Mouse (Mus musculus): ENCODE data around the gene Ctnna3.

Gene Ctnna3

DNA sequence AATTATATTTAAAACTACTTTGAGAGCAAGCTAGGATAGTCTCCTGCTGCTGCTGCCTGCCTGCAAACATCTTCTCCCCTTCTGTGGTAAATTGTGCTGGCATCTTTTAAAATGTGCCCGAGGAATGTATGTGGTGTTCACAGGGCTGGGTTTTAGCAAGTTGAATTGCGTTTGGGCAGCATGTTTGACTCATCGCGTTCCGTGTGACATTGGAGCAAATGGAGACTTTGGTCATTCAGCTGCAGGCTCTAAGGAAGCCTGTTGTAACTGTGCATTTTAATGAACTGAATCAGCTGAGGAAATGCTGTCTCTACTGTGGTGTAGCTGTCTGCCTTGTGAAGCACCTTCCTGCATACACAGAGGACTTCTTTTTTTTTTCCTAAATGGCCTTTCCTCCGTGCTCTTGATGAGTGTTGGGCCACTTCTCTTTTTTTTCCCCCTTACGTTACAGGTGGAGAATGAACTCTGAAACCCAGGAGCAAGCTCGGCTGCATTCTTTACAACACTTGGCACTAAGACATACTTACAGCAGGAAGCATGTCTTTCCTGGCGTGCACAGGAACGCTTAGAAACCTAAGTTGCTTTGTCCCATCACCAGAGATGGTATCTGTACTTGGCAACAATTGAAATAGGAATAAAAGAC, 646.6 kb downstream of the Ctnna3 start:
- DNase-seq (ENCODE audit: low read depth), result no peak

DNA sequence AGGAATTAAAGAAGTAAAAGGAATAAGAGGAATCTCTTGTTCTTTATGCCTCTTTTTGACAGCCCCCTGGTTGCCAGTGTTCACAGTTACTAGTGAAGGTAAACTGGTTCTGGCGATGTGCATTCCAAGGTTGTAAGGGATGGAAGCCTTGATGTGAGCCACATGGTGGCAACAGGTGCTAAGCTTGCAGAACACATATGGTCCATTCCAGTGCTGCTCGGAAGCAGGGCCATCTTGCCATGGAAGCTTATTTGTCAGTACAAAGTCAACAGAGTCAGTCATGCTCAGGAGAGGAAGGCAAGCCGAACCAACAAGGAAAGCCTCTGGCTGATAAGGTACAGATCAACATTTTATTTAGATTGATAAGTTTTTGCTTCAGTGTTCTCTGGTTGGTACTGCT, 652.4 kb downstream of the Ctnna3 start:
- no peak for DNase-seq (ENCODE audit: low read depth)

DNA sequence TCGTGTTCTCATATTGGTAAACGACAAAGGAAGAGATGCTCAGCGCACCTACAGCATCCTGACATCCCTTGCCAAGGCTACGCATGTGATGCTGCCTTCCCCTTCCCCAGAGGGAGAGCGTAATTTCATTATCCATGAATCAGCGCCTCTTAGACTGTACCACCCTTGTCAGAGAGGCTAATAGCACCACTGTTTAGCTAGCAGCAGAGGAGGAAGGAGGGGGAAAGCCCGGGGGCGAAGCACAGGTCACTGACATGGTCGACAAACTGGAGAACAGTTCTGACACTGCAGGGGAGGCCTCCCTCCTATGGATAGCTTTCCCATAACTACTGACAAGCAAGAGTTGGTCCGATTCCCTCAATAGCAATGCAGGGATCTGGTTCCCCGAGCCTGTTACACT, 653.9 kb downstream of the Ctnna3 start:
- DNase-seq (ENCODE audit: low read depth), result no peak

DNA sequence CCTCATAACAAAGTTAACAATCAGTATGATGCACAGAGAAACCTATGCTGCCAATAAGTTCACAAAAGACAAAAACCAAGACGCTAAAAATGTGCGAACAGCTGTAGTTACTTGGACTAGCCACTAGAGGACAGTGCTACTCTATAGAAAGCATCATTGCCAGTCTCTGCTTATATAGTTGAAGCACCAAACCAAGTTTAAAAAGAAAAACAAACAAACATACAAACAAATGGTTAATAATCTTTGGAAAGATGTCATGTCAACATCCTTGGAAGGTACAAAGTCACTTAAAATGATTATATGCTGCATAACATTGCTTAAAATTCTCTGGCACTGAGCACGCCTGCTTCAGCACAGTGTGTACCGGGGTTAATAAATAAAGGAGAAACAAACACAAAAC, 654.6 kb downstream of the Ctnna3 start:
- no peak for DNase-seq (ENCODE audit: low read depth)

DNA sequence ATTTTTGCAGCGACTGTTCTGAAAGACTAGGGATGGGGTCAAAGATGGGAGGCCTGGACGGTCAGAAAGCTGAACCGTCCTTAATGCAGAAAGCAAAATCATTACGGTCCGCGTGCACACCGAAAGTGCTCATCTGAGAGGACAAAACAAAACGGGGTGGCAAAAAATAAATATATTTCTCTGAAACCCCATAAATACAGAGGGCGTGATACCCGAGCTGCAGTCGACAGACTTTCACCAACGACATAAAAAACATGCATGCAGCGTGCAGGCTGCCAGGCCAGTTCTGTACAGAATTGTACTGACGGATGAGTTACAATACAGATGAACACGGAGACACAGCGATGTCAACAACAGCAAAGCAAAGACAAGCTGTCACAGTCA, 656.3 kb downstream of the Ctnna3 start:
- no peak for DNase-seq (ENCODE audit: low read depth)

DNA sequence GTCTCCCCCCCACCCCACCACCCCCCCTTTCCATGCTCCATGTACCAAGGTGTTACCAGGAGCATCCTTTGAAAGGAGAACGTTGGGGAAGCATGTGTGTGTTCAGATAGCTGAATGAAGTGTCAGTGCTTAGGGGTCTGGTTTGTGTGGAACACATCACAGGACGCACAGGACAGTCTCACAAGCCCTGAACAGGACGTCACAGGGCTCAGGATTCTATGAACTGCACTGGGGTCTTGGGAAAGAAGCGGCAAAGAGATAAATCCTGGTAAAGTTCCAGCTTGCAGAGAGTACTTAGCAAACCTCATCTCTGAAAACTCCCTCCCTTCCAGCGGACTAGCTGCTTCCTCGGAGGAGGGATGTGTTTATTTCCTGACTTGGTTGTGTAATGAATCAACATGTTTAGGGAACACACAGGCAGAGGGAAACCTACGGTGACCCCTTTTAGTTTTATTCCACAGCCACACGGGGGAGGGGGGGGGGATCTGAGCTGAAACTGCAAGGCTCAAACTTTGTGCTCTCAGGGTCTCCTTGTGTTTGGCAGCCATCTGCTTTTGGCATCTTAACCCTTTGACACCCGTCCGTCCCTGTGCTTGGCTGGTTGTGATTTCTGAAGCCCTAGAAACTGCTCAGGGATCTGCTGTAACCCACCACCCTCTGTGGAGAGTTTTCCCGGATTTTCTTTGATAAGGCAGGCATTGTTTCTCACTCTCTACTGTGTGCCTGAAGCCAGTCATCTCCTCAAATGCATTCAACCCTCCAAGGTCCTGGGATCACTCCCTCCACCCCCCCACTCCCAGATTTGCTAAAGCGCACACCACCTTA, 656.9 kb downstream of the Ctnna3 start:
- no peak for DNase-seq (ENCODE audit: low read depth)

DNA sequence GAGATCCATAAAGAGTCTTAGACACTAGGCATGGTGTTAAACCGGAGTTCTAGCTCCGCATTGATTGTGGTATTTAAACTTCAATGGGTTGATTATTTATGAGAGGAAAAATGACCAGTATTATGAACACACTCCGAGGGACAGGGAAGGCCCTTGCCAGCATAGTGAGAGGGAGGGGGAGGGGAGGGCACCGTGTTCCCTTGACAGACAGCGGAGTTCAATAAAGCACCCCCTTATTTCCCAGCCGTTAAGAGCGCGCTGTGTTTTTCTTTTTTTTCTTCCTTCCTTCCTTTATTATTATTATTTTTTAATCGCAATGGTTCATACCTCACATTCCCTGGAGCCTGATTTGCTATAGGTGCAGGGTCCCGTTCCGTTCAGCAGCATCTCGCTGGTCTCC, 657.6 kb downstream of the Ctnna3 start:
- no peak for DNase-seq (ENCODE audit: low read depth)

DNA sequence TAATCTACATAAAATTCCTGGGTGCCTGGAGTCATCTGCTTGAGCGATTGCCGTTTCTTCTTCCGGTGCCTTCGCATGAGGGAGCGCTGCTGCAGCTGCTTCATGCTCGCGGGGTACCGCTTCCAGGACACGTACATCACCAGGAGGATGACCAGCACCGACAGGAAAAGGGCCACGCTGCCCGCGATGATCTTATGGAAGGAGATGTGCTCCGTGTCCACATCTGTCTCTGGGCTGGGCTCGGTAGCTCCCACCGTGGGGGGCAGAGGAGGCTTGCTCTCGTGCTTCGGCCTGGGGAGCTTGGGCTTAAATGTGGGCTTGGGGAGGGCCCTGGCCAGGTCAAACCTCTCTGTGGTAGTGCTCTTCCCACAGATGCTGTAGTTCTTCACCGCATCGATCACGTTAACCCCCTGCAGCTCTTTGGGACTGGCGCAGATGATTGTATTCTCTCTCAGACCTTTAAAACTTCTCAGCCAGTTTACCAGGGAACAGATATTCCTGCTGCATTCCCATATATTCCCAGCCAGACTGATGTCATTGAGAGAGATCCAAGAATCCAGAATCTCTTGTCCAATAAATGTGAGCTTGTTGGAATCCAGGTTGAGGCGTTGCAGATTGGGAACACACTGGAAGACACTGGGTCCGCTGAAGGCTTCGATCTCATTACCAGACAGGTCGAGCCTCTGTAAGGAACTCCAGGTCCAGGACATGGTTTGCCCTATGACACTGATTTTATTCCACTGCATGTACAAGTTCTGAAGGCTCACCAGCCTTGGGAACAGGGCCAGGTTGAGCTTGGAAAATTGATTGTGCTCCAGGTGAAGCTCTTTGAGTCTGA, 658.3 kb downstream of the Ctnna3 start:
- DNase-seq (ENCODE audit: low read depth), result no peak

DNA sequence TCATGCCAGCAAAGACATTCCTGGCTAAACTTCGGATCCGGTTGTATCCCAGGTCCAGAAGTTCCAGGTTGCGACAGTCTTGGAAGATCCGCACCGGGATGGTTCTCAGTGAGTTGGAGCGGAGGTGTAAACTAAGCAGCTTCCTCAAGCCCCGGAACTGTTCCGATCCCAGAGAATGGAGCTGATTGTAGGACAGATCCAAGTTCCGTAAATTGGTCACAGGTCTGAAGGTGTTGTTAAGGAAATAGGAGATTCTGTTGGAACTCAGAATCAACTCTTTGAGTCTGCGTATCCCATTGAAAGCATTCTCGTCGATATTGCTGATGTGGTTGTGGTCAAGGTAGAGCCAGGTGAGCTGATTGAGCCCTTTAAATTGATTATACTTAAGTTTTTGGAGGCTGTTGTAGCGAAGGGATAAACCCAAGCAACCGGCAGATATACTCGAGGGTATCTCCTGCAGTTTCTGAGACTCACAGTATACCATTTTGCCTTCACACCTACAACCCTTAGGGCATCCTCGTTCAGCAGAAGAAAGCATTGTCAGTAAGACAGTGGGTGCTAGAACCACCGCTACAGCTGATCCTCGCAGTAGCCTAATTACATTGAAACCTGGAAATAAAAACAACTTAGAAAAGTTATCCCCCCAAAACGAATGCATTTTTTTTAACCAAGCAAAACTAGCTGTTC, 659.0 kb downstream of the Ctnna3 start:
- DNase-seq (ENCODE audit: low read depth), result no peak

DNA sequence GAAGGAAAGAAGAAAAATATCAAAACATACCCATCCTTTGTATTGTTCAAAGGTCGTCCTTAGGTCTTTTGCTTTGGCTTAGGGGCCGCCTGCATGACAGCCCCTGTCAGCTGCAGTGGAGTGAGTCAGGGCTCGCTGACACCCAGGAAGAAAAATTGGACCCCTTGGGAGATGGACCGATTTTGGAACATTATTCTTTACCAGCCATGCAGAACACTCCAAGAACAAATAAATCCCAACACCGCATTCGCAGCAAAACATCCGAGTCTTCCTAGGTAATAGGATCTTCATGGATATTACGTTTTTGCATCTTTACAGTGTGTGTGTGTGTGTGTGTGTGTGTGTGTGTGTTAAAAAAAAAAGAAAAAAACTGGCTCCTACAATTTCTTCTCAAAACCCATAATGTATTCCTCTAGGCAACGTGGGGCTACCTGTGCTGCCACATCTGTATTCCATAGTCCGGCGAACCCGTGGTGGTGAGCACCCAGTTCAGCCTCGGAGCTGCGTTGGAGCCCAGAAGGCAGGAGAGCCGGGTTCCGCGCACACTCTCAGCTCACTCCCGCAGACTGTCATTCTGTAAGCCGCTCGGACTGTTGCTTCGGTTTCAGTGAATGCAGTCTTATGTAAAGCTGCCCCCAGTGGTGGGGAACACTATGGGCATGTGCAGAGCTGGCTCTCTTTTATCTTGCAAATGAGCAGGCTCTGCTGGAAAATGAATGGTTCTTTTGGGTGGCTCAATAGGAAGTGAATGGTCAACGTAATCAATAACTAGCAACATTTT, 660.0 kb downstream of the Ctnna3 start, which contains the start of gene Lrrtm3:
Lrrtm3 (minus strand) TSS at position 598 of the 781 bp plus-strand sequence.
- no peak for DNase-seq (ENCODE audit: low read depth)

DNA sequence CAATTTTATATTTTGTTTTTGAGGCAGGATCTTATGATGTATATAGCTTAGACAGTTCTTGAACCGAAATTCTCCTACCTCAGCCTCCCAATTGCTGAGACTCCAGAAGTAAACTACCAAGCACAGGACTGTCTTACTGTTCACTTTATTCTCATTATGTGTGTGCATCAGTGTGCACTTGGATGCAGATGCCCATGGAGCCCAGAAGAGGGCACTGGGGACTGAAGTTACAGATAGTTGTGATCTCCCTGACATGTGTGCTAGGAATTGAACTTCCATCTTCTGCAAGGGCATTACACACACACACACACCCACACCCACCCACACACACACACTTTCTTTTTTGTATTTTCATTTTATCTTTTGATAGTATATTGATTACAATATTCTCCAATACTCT, 666.6 kb downstream of the Ctnna3 start:
- DNase-seq (ENCODE audit: low read depth), result no peak

DNA sequence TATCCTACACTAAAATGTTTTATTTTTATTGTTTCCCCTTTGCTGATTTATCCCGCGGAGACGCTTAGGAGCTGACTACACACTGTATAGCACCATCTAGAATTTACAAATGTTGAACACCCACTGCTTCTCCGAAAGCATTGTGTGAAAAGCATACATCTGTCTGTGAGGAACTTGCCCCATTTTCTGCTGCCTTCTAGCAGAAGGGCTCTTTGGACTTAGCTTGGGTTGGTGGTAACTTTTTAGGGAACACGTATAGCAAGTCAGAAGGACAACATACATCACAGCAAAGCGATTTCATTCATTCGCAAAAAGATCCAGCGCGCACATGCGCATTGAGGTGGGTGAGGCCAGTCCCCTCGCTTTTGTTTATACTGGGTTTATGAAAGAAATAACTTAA, 685.3 kb downstream of the Ctnna3 start:
- DNase-seq (ENCODE audit: low read depth), result no peak

DNA sequence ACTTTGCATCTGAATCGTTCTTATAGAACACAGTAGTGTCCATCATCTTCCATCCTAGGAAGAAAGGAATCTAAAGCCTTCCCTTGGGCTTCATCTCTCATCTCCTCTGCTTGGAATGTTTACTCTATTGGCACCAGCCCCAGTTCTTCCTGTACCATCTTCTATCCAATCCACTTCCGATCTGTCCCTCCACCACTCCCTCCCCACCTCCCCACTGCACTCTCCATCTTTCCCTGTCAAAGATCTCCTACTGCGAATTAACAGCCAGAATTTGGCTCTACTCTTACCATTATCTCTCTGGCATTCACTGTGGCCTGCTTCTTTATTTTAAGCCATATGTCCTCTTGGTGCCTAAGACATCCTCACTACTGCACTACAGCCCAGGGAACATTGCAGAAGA, 688.9 kb downstream of the Ctnna3 start:
- DNase-seq (ENCODE audit: low read depth), result no peak

DNA sequence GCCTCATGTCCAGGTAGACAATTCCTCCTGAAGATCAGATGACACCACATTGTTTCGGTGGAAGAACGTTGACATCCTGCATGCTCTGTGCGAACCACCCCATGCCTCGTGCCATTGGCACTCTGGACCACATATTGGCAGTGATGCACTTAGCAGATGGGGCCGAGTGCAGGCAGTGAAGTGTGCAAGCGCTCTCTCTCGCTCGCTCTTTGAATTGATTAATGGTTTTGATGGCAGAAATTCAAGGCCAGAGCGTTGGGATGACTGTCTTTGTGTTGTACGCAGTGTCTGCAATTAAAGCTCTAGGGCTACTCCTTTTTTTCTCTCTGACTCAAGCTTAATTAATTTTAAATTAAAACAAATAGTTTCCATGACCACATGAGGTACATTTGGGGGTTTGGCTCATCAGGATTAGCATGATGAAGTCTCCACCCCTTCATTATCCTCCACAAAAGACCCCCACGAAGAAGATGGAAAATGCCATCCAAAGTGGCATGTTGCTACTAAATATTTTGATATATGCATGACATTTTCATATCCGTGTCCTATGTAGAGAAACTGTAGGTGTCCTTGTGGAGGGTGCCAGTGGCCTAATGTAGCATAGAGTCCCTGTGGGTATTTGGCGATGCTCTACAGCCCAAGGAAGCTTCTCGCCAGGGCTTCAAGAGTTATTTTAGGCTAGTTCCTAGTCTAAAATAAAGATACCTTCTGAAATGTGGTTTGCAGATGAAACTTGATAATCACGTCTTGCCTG, 700.7 kb downstream of the Ctnna3 start:
- no peak for DNase-seq (ENCODE audit: low read depth)

DNA sequence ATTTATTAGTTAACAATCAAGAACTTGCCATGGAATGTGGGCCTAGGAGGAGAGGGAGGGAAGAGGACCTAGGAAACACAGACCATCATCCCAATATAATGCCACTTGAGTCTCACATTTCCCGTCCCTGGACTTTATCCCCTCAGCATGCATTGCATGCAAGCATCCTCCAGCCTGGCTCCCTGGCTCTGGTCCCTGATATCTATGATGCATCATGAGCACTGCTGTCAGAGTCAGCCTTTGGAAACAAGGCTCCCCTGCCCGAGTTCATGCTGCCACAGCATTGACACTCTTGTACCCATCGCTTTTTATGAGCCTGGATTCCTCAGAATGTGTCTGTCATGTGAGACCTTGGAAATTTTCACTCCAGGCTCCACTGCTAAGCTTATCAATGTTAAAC, 703.6 kb downstream of the Ctnna3 start:
- DNase-seq (ENCODE audit: low read depth), result no peak

DNA sequence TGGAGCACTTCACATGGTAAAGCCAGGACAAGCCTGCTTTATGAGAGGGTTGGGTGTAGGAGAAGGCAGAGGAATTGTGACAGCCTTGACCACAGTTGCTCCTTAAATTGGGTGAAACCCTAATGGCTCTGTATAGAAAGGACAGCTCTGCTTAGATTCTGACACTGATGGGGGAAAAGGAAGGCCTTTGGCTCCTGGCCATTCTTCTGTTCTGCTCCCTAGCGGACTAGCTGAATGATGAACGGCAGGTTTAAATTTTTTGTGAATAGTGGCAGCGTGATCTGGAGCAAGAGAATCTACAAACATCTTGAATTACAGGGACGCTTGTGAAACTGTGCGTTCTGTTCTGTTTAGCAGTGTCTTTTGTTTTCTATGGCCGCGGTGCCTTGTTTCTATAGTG, 705.6 kb downstream of the Ctnna3 start:
- no peak for DNase-seq (ENCODE audit: low read depth)

DNA sequence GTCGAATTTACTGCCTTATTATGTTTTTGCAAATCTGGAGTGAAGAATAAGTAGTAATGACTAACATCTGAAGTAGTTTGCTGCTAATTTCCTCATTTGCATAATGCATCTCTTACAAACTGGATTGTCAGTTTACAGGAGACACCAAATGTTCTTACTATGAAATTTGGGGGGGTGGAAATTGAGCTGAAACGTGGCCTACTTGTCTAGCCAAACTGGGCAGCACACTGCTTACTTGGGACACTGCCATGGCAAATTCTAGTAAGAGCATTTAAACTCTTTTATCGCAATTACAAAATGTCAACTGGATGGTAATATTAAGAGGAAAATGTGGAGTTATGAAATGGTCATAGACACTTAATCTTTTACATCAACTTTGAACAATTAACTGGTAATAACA, 716.6 kb downstream of the Ctnna3 start:
- DNase-seq (ENCODE audit: low read depth), result no peak

DNA sequence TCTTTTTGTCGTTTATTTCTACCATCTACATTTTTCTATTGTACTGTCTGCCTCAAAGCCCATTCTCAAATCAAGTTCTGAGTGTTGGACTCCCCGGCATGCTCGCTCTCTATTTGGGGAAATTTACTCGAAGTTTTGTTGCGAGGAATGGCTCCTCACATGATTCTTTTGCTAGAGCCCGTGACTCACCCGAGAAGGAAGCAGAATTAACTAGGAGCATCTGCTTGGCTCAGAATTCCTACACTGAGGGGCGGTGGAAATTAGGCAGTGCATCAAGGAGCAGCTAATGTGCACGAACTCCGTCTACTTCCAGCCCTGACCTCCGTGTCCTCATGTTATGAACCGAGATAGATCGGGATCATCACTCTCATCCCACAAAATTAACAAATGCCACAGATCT, 751.8 kb downstream of the Ctnna3 start:
- DNase-seq (ENCODE audit: low read depth), result no peak

DNA sequence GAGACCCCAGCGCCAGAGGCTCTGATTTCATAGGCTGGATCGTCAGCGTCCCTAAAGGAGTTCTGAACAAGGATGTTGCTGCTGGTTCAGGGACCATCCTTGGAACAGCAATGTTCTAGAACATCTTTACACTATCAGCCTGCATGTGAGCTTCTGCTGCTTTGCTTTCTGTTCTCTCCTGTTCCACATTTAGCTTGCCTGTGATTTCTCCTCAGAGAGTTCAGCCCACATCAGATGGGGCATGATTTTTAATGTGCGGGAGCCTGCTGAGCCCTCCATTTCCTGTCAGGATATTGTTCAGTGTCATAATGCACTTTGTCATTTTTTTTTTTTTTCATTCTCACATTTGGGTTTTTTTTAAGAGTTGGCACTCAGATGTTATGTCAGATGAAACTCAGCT, 752.8 kb downstream of the Ctnna3 start:
- DNase-seq (ENCODE audit: low read depth), result no peak

DNA sequence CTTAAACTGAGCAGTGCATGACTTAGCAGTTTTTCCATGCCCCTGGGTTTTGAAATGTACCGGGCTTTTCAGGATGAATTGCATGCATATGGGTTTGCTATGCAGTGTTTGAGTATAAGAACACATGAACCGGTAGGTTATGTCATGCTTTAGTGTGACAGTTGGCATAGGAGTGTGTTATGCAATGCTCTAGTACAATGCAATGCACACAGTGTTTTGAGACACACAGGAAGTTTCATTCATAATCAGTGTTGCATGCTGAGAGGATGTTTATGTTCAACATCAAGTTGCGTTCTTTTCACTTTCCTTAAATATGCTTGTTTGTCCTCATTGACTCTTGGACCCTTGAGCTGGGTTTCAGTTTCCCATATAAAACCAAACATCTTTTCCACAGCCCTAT, 758.1 kb downstream of the Ctnna3 start:
- DNase-seq (ENCODE audit: low read depth), result no peak

DNA sequence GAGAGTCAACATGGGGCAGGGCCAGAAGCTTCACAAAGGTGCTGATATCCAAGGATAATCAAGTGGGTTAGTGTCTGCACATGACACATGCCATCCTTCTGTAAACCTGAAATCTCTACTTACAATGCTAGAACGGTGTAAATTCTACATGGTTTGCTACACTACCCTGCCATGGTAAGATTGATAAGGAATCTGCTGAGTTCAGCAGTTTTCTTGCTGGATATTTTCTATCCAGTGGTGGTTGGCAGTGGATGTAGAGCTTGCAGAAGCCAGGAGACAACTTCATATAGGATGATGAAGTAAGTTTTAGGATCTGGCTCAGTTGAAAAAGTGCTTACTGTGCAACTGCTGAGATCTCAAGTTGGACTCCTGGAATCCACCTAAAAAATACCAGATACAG, 767.7 kb downstream of the Ctnna3 start:
- DNase-seq (ENCODE audit: low read depth), result no peak
